Mouse (Mus musculus) MEL (cell line): ENCODE measurements around the gene Ncln. TPM values are rescaled to one million over a fixed set of nuclear protein-coding genes. Genes with fewer than 3 reads are reported as not detected.

Experiments used
- DNase-seq: peaks from one replicate; pipeline ENCODE4 v3.0.0; 2011; ENCODE audit warnings: low read depth, low spot score
- H3K27ac ChIP-seq: 2 replicates; pipeline ENCODE4 v1.5.1; 2012; ENCODE audit warnings: low read depth, mild to moderate bottlenecking, control low read depth, low read length, moderate library complexity; ENCODE audit not compliant: control insufficient read depth
- H3K27me3 ChIP-seq, 2 experiments: fragments of 150-350 bp in 1 of 2; sonication (generic) in 1 of 2; 2 replicates each; pipeline ENCODE4 v1.6.1; 2012; ENCODE audit warnings: low read length in 2 of 2, mild to moderate bottlenecking in 2 of 2, improper control_type of control experiment in 1 of 2, moderate library complexity in 1 of 2; ENCODE audit not compliant: insufficient read depth in 2 of 2, control insufficient read depth in 1 of 2
- H3K36me3 ChIP-seq, 2 experiments: 2 replicates each; pipeline ENCODE4 v1.6.1; 2012 to 2014; ENCODE audit warnings: low read length in 2 of 2, improper control_type of control experiment in 1 of 2, inconsistent platforms in 1 of 2, mild to moderate bottlenecking in 1 of 2; ENCODE audit not compliant: insufficient read depth in 2 of 2, control insufficient read depth in 1 of 2
- H3K4me1 ChIP-seq, 2 experiments: fragments of 150-350 bp in 1 of 2; sonication (generic) in 1 of 2; 2 replicates each; pipeline ENCODE4 v1.6.1; 2012; ENCODE audit warnings: low read length in 2 of 2, improper control_type of control experiment in 1 of 2, mild to moderate bottlenecking in 1 of 2; ENCODE audit not compliant: insufficient read depth in 2 of 2, control insufficient read depth in 1 of 2
- H3K4me3 ChIP-seq, 2 experiments: fragments of 150-350 bp in 1 of 2; sonication (generic) in 1 of 2; 2 replicates each; pipeline ENCODE4 v1.5.1; 2012; ENCODE audit warnings: low read depth in 2 of 2, low read length in 2 of 2, mild to moderate bottlenecking in 2 of 2, moderate library complexity in 2 of 2, control low read depth in 1 of 2, improper control_type of control experiment in 1 of 2; ENCODE audit not compliant: control insufficient read depth in 1 of 2, insufficient read depth in 1 of 2
- H3K79me2 ChIP-seq: 2 replicates; pipeline ENCODE4 v1.6.1; 2012; ENCODE audit warnings: mild to moderate bottlenecking, low read length, moderate library complexity; ENCODE audit not compliant: control insufficient read depth, poor library complexity, insufficient read depth
- H3K9ac ChIP-seq: 2 replicates; pipeline ENCODE4 v1.6.1; 2012; ENCODE audit warnings: low read depth, mild to moderate bottlenecking, control low read depth, low read length, moderate library complexity; ENCODE audit not compliant: control insufficient read depth, poor library complexity, severe bottlenecking
- H3K9me3 ChIP-seq: fragments of 150-350 bp; sonication (generic); replicated peaks from 2 replicates; pipeline ENCODE4 v1.6.1; 2012; ENCODE audit warnings: mild to moderate bottlenecking, low read length, improper control_type of control experiment, moderate library complexity; ENCODE audit not compliant: insufficient read depth
- BHLHE40 ChIP-seq: IDR thresholded peaks from 2 replicates; pipeline ENCODE4 v1.6.1; 2012; ENCODE audit warnings: low read depth, mild to moderate bottlenecking, inconsistent platforms, low read length, improper control_type of control experiment, borderline replicate concordance
- CHD2 ChIP-seq: IDR thresholded peaks from 2 replicates; pipeline ENCODE4 v1.6.1; 2011; ENCODE audit warnings: low read length, improper control_type of control experiment
- E2F4 ChIP-seq: IDR thresholded peaks from 2 replicates; pipeline ENCODE4 v1.6.1; 2011; ENCODE audit warnings: low read depth, low read length, improper control_type of control experiment, borderline replicate concordance
- ELF1 ChIP-seq: IDR thresholded peaks from 2 replicates; pipeline ENCODE4 v1.6.1; 2014; ENCODE audit warnings: low read depth, mild to moderate bottlenecking, inconsistent platforms, low read length, improper control_type of control experiment, moderate library complexity
- EP300 ChIP-seq, 2 experiments: IDR thresholded peaks; 2 replicates each; pipeline ENCODE4 v1.6.1; 2011; ENCODE audit warnings: improper control_type of control experiment in 2 of 2, low read length in 2 of 2, low read depth in 1 of 2, mild to moderate bottlenecking in 1 of 2
- ETS1 ChIP-seq: IDR thresholded peaks from 2 replicates; pipeline ENCODE4 v1.6.1; 2012; ENCODE audit warnings: low read depth, mild to moderate bottlenecking, inconsistent platforms, low read length, improper control_type of control experiment, moderate library complexity
- GABPA ChIP-seq: IDR thresholded peaks from 2 replicates; pipeline ENCODE4 v1.6.1; 2012; ENCODE audit warnings: low read depth, mild to moderate bottlenecking, inconsistent platforms, low read length, improper control_type of control experiment, moderate library complexity
- JUND ChIP-seq: IDR thresholded peaks from 2 replicates; pipeline ENCODE4 v1.6.1; 2011; ENCODE audit warnings: low read depth, mild to moderate bottlenecking, improper control_type of control experiment, low read length
- KAT2A ChIP-seq: conservative IDR thresholded peaks from 2 replicates; pipeline ENCODE4 v1.6.1; 2012; ENCODE audit warnings: low read depth, low read length, improper control_type of control experiment, inconsistent platforms
- MAFK ChIP-seq: IDR thresholded peaks from 2 replicates; pipeline ENCODE4 v1.6.1; 2011; ENCODE audit warnings: low read depth, mild to moderate bottlenecking, low read length, improper control_type of control experiment, borderline replicate concordance
- MAX ChIP-seq: IDR thresholded peaks from 2 replicates; pipeline ENCODE4 v1.6.1; 2011; ENCODE audit warnings: low read length, improper control_type of control experiment
- MAZ ChIP-seq: IDR thresholded peaks from 2 replicates; pipeline ENCODE4 v1.6.1; 2012; ENCODE audit warnings: low read depth, mild to moderate bottlenecking, inconsistent platforms, low read length, improper control_type of control experiment
- MXI1 ChIP-seq: IDR thresholded peaks from 2 replicates; pipeline ENCODE4 v1.6.1; 2011; ENCODE audit warnings: mild to moderate bottlenecking, low read depth, low read length, improper control_type of control experiment
- POLR2A ChIP-seq, 2 experiments: IDR thresholded peaks; 2 replicates each; pipeline ENCODE4 v1.6.1; 2011 to 2012; ENCODE audit warnings: low read length in 2 of 2, mild to moderate bottlenecking in 2 of 2, control low read depth in 1 of 2, improper control_type of control experiment in 1 of 2, low read depth in 1 of 2, moderate library complexity in 1 of 2; ENCODE audit not compliant: control insufficient read depth in 1 of 2, insufficient read depth in 1 of 2, poor library complexity in 1 of 2
- POLR2AphosphoS2 ChIP-seq: IDR thresholded peaks from 2 replicates; pipeline ENCODE4 v1.6.1; 2011; ENCODE audit warnings: low read length, improper control_type of control experiment
- RCOR1 ChIP-seq: IDR thresholded peaks from 2 replicates; pipeline ENCODE4 v1.6.1; 2012; ENCODE audit warnings: low read depth, mild to moderate bottlenecking, inconsistent platforms, low read length, improper control_type of control experiment
- SIN3A ChIP-seq: IDR thresholded peaks from 2 replicates; pipeline ENCODE4 v1.6.1; 2012; ENCODE audit warnings: low read length, improper control_type of control experiment, inconsistent platforms
- SMC3 ChIP-seq: IDR thresholded peaks from 2 replicates; pipeline ENCODE4 v1.6.1; 2011; ENCODE audit warnings: low read depth, low read length, improper control_type of control experiment
- TAL1 ChIP-seq: IDR thresholded peaks from 2 replicates; pipeline ENCODE4 v1.6.1; 2012; ENCODE audit warnings: mild to moderate bottlenecking, inconsistent platforms, low read length, moderate library complexity, mixed read lengths
- TBP ChIP-seq: IDR thresholded peaks from 2 replicates; pipeline ENCODE4 v1.8.0; 2011; ENCODE audit warnings: low read depth, low read length, improper control_type of control experiment
- UBTF ChIP-seq: IDR thresholded peaks from 2 replicates; pipeline ENCODE4 v1.6.1; 2012; ENCODE audit warnings: low read depth, mild to moderate bottlenecking, inconsistent platforms, low read length, improper control_type of control experiment, moderate library complexity, borderline replicate concordance; ENCODE audit not compliant: insufficient read depth
- USF2 ChIP-seq, 2 experiments: IDR thresholded peaks; 2 replicates each; pipeline ENCODE4 v1.6.1; 2011 to 2012; ENCODE audit warnings: improper control_type of control experiment in 2 of 2, low read length in 2 of 2, borderline replicate concordance in 1 of 2, inconsistent platforms in 1 of 2, low read depth in 1 of 2, mild to moderate bottlenecking in 1 of 2; ENCODE audit not compliant: insufficient read depth in 1 of 2
- polyA plus RNA-seq, 2 experiments: library from polyadenylated mRNA; stranded (reverse) in 1 of 2; unstranded in 1 of 2; fragments of >175 nt in 1 of 2; fragments of >200 nt in 1 of 2; gene quantifications; 2 replicates each; pipeline versions ENCODE4 v1.2.1 to v1.2.4; 2012; ENCODE audit warnings: low replicate concordance in 2 of 2, low read depth in 1 of 2; ENCODE audit not compliant: insufficient read length in 2 of 2, insufficient read depth in 1 of 2, missing spikeins in 1 of 2
- total RNA-seq: library from RNA; depleted of rRNA; stranded (reverse); fragments of 300-350 nt; gene quantifications from 2 replicates; pipeline ENCODE4 v1.2.3, GENCODE M21; 2012

Ncln gene
- total and polyA plus RNA-seq, 3 experiments = 136 to 276 (median 215) TPM

- Histone ChIP-seq H3K4me3 (no peak overlapping the region), H3K27ac (no peak overlapping the region), H3K9me3 (no peaks in the 10 kb centered on the region), H3K79me2 (no peaks in the 10 kb centered on the region), H3K36me3 (no peaks in the 10 kb centered on the region; a peak in 1 of 4 replicates), H3K4me1 (no peaks in the 10 kb centered on the region), H3K27me3 (no peaks in the 10 kb centered on the region), H3K9ac (no peak overlapping the region)
- DNase-seq = no peak
- no peak for TF ChIP-seq BHLHE40
- TF ChIP-seq RCOR1 = no peak
- no peak for TF ChIP-seq TAL1
- TF ChIP-seq TBP = no peak
- no peak for TF ChIP-seq ELF1
- no peak for TF ChIP-seq CHD2
- no peak for TF ChIP-seq JUND
- TF ChIP-seq EP300 (IDR thresholded peaks at IDR 0.05; ENCODE audit: low read depth in 1 of 2, low read length in 2 of 2) = no peak
- TF ChIP-seq POLR2A (IDR thresholded peaks at IDR 0.05; ENCODE audit: control insufficient read depth in 1 of 2, insufficient read depth in 1 of 2, low read depth in 1 of 2, low read length in 2 of 2, poor library complexity in 1 of 2) = no peak
- TF ChIP-seq POLR2AphosphoS2 = no peak
- TF ChIP-seq MAFK = no peak
- no peak for TF ChIP-seq MAZ
- TF ChIP-seq UBTF = no peak
Measured at GRCm38 (mm10) chr10:81507095-81507494, 10.9 kb upstream of the Ncln start.

- Histone ChIP-seq H3K4me1 (no peaks in the 10 kb centered on the region), H3K36me3 (no peaks in the 10 kb centered on the region; a peak in 1 of 4 replicates)
Measured at GRCm38 (mm10) chr10:81505016-81505664, 8.9 kb upstream of the Ncln start.

More at GRCm38 (mm10) chr10:81505016-81505664, 8.9 kb upstream of the Ncln start:
- H3K4me3 ChIP-seq = no peak overlapping the region
- no peaks in the 10 kb centered on the region for H3K27me3 ChIP-seq
- H3K79me2 ChIP-seq = no peaks in the 10 kb centered on the region
- no peak overlapping the region for H3K9ac ChIP-seq
- no peak overlapping the region for H3K27ac ChIP-seq
- DNase-seq = no peak
- no peak for TF ChIP-seq SMC3
- no peak for TF ChIP-seq MXI1
- no peak for TF ChIP-seq GABPA
- no peak for TF ChIP-seq RCOR1
- TF ChIP-seq E2F4 = no peak
- TF ChIP-seq MAX = no peak
- TF ChIP-seq SIN3A = no peak
- no peak for TF ChIP-seq USF2 (IDR thresholded peaks at IDR 0.05; ENCODE audit: borderline replicate concordance in 1 of 2, insufficient read depth in 1 of 2, low read depth in 1 of 2, low read length in 2 of 2)
- TF ChIP-seq ETS1 = no peak
- no peak for TF ChIP-seq KAT2A
- no peaks in the 10 kb centered on the region for H3K9me3 ChIP-seq
